Mouse (Mus musculus) lung, embryonic 15.5 days (tissue): ENCODE data around the gene Snap23. TPM values are rescaled to one million over a fixed set of nuclear protein-coding genes. Genes with fewer than 3 reads are reported as not detected.
"Not testable (repeated sequence)": the region's sequence is repeated elsewhere in the genome, so short reads cannot be mapped to it uniquely, and the experiment has no call there.

Source experiments
- ATAC-seq: fragments of 200-750 bp; cut with Nextera tagmentation; 2 replicates; pipeline ENCODE4 v1.8.0; 2017; ENCODE audit warnings: moderate number of reproducible peaks, borderline replicate concordance; ENCODE audit not compliant: low FRiP score, low TSS enrichment; ENCODE audit errors: extremely low read depth
- H3K27ac ChIP-seq: fragments of 300-500 bp; sonication (generic); 2 replicates; pipeline ENCODE4 v1.5.1; 2015; ENCODE audit warnings: moderate library complexity, mild to moderate bottlenecking, inconsistent platforms
- H3K27me3 ChIP-seq: fragments of 300-500 bp; sonication (generic); 2 replicates; pipeline ENCODE4 v1.6.1; 2015; ENCODE audit warnings: inconsistent platforms
- H3K36me3 ChIP-seq: fragments of 300-500 bp; sonication (generic); 2 replicates; pipeline ENCODE4 v1.6.1; 2015; ENCODE audit warnings: inconsistent platforms
- H3K4me1 ChIP-seq: fragments of 300-500 bp; sonication (generic); 2 replicates; pipeline ENCODE4 v1.6.1; 2015; ENCODE audit warnings: inconsistent platforms
- H3K4me2 ChIP-seq: fragments of 300-500 bp; sonication (generic); 2 replicates; pipeline ENCODE4 v1.6.1; 2015; ENCODE audit warnings: inconsistent platforms, mild to moderate bottlenecking, moderate library complexity
- H3K4me3 ChIP-seq: fragments of 300-500 bp; sonication (generic); 2 replicates; pipeline ENCODE4 v1.5.1; 2015; ENCODE audit warnings: mild to moderate bottlenecking, inconsistent platforms
- H3K9ac ChIP-seq: fragments of 300-500 bp; sonication (generic); 2 replicates; pipeline ENCODE4 v1.6.1; 2015; ENCODE audit warnings: inconsistent platforms
- H3K9me3 ChIP-seq: fragments of 300-500 bp; sonication (generic); 2 replicates; pipeline ENCODE4 v1.6.1; 2016; ENCODE audit warnings: inconsistent platforms
- WGBS: fragments of 180-500 bp; shearing (Covaris S2); methylation state at CpG from one replicate; pipeline ENCODE4 v1.1.7; 2015; 5-methylcytosine and 5-hydroxymethylcytosine counted together
- polyA plus RNA-seq: library from polyadenylated mRNA; unstranded; fragments of >200 nt; fragmentation: Nextera tagmentation; extraction: Ambion mirVana; gene quantifications from 2 replicates; pipeline ENCODE4 v1.2.1, GENCODE M21; 2015

The Snap23 gene
- polyA plus RNA-seq, 1 experiment from 2014 or later: 59.1 TPM

- no peaks in the 10 kb centered on the region for H3K36me3 ChIP-seq
- no peaks in the 10 kb centered on the region for H3K27me3 ChIP-seq
- peak; percentile 66; the same call in 1 of the 2 replicates for ATAC-seq
- no peaks in the 10 kb centered on the region for H3K9me3 ChIP-seq
- H3K4me3 ChIP-seq: peak within 1 kb of the TSS; percentile 82
- H3K4me2 ChIP-seq: peak within 1 kb of the TSS; percentile 71
- under 1% methylated on average over 50 of the region's 50 CpGs for WGBS
- peak within 1 kb of the TSS; percentile 88 for H3K9ac ChIP-seq
- peak within 1 kb of the TSS; percentile 61 for H3K27ac ChIP-seq
- peaks cover 17% of the 10 kb centered on the region for H3K4me1 ChIP-seq
Observed at GRCm38 (mm10) chr2:120563235-120563990, 4.1 kb upstream of the Snap23 start, which contains the start of gene Zfp106. Gene Zfp106 (minus strand): TSS chr2:120563843.

- H3K36me3 ChIP-seq, H3K27ac ChIP-seq, H3K9ac ChIP-seq, H3K4me3 ChIP-seq, ATAC-seq, H3K27me3 ChIP-seq, H3K9me3 ChIP-seq, H3K4me2 ChIP-seq: not testable (repeated sequence)
- WGBS: 87% methylated on average over 4 of the region's 4 CpGs
- peaks cover 25% of the 10 kb centered on the region for H3K4me1 ChIP-seq
Observed at GRCm38 (mm10) chr2:120564548-120565188, 2.8 kb upstream of the Snap23 start.

GRCm38 (mm10) chr2:120565363-120565762 lies 2.1 kb upstream of the Snap23 start:
- no peak for ATAC-seq
- Histone ChIP-seq H3K27me3 (no peaks in the 10 kb centered on the region), H3K4me2 (no peak overlapping the region), H3K36me3 (no peaks in the 10 kb centered on the region), H3K4me1 (peaks cover 25% of the 10 kb centered on the region), H3K27ac (no peak overlapping the region), H3K9ac (no peak overlapping the region), H3K4me3 (no peak overlapping the region), H3K9me3 (no peaks in the 10 kb centered on the region)
- 70% methylated on average over 2 of the region's 2 CpGs for WGBS

GRCm38 (mm10) chr2:120567798-120568320 lies 388 bp downstream of the Snap23 start:
- H3K36me3 ChIP-seq: peaks cover 4% of the 10 kb centered on the region
- no peaks in the 10 kb centered on the region for H3K9me3 ChIP-seq
- H3K27ac ChIP-seq: peak overlapping the region; percentile 92
- ATAC-seq: peak; percentile 61
- peak overlapping the region; percentile 61 for H3K4me3 ChIP-seq
- peak overlapping the region; percentile 66 for H3K4me2 ChIP-seq
- peaks cover 14% of the 10 kb centered on the region for H3K4me1 ChIP-seq
- H3K27me3 ChIP-seq: no peaks in the 10 kb centered on the region
- peak overlapping the region; percentile 69 for H3K9ac ChIP-seq
- WGBS: under 1% methylated on average over 22 of the region's 22 CpGs

- WGBS: 95% methylated on average over 3 of the region's 3 CpGs
- H3K4me1 ChIP-seq: peaks cover 8% of the 10 kb centered on the region
- no peak overlapping the region for H3K4me3 ChIP-seq
- no peak overlapping the region for H3K9ac ChIP-seq
- H3K27me3 ChIP-seq: no peaks in the 10 kb centered on the region
- H3K27ac ChIP-seq: no peak overlapping the region
- H3K36me3 ChIP-seq: peaks cover 4% of the 10 kb centered on the region
- H3K9me3 ChIP-seq: no peaks in the 10 kb centered on the region
- H3K4me2 ChIP-seq: no peak overlapping the region
- ATAC-seq: no peak
Observed at GRCm38 (mm10) chr2:120571081-120571480, 3.6 kb downstream of the Snap23 start.

- H3K27me3 ChIP-seq, H3K27ac ChIP-seq, H3K4me1 ChIP-seq, H3K9ac ChIP-seq, H3K4me2 ChIP-seq, ATAC-seq, H3K4me3 ChIP-seq, H3K9me3 ChIP-seq, H3K36me3 ChIP-seq: not testable (repeated sequence)
- WGBS: 95% methylated on average over 3 of the region's 3 CpGs
Observed at GRCm38 (mm10) chr2:120572161-120572560, 4.7 kb downstream of the Snap23 start.

- Histone ChIP-seq H3K27ac (no peak overlapping the region), H3K4me2 (no peak overlapping the region), H3K36me3 (peaks cover 4% of the 10 kb centered on the region), H3K4me1 (peaks cover 6% of the 10 kb centered on the region), H3K9me3 (no peaks in the 10 kb centered on the region), H3K4me3 (no peak overlapping the region), H3K9ac (no peak overlapping the region), H3K27me3 (no peaks in the 10 kb centered on the region)
- WGBS: 82% methylated on average over 3 of the region's 3 CpGs
- no peak for ATAC-seq
Observed at GRCm38 (mm10) chr2:120575121-120575520, 7.7 kb downstream of the Snap23 start.

GRCm38 (mm10) chr2:120575978-120576377 lies 8.5 kb downstream of the Snap23 start:
- H3K27ac ChIP-seq: no peak overlapping the region
- no peak overlapping the region for H3K9ac ChIP-seq
- WGBS: 77% methylated on average over 2 of the region's 2 CpGs
- H3K4me3 ChIP-seq: no peak overlapping the region
- H3K36me3 ChIP-seq: peaks cover 4% of the 10 kb centered on the region
- H3K4me1 ChIP-seq: peaks cover 6% of the 10 kb centered on the region
- no peaks in the 10 kb centered on the region for H3K9me3 ChIP-seq
- H3K27me3 ChIP-seq: no peaks in the 10 kb centered on the region
- no peak for ATAC-seq
- H3K4me2 ChIP-seq: no peak overlapping the region

- 53% methylated on average over 4 of the region's 4 CpGs for WGBS
- Histone ChIP-seq H3K4me1 (peaks cover 6% of the 10 kb centered on the region), H3K4me2 (no peak overlapping the region), H3K27me3 (no peaks in the 10 kb centered on the region), H3K9me3 (no peaks in the 10 kb centered on the region), H3K27ac (0 out of 2 replicates have a peak overlapping the region, but pooled peaks have one; percentile 29), H3K4me3 (no peak overlapping the region), H3K9ac (no peak overlapping the region), H3K36me3 (no peaks in the 10 kb centered on the region)
- ATAC-seq: no peak
Observed at GRCm38 (mm10) chr2:120577799-120578198, 10.3 kb downstream of the Snap23 start.

GRCm38 (mm10) chr2:120578286-120578685 lies 10.8 kb downstream of the Snap23 start:
- Histone ChIP-seq H3K9me3 (no peaks in the 10 kb centered on the region), H3K9ac (no peak overlapping the region)

GRCm38 (mm10) chr2:120589759-120590158 lies 22.3 kb downstream of the Snap23 start:
- H3K4me1 ChIP-seq: no peaks in the 10 kb centered on the region

More at GRCm38 (mm10) chr2:120578286-120578685, 10.8 kb downstream of the Snap23 start:
- 42% methylated on average over 5 of the region's 5 CpGs for WGBS
- Histone ChIP-seq H3K4me2 (no peak overlapping the region), H3K27me3 (no peaks in the 10 kb centered on the region), H3K27ac (0 out of 2 replicates have a peak overlapping the region, but pooled peaks have one; percentile 29), H3K36me3 (no peaks in the 10 kb centered on the region; the same call in 1 of the 2 replicates), H3K4me3 (no peak overlapping the region), H3K4me1 (peaks cover 6% of the 10 kb centered on the region)
- peak; percentile 55; the same call in 1 of the 2 replicates for ATAC-seq

GRCm38 (mm10) chr2:120592227-120592626 lies 24.8 kb downstream of the Snap23 start:
- Histone ChIP-seq H3K4me3 (no peak overlapping the region), H3K36me3 (peaks cover 46% of the 10 kb centered on the region), H3K27me3 (no peaks in the 10 kb centered on the region), H3K9ac (no peak overlapping the region), H3K4me2 (no peak overlapping the region), H3K9me3 (no peaks in the 10 kb centered on the region), H3K4me1 (no peaks in the 10 kb centered on the region), H3K27ac (no peak overlapping the region)
- ATAC-seq: no peak
- WGBS: 89% methylated on average over 1 of the region's 1 CpGs

More at GRCm38 (mm10) chr2:120589759-120590158, 22.3 kb downstream of the Snap23 start:
- H3K9me3 ChIP-seq: no peaks in the 10 kb centered on the region
- no peak overlapping the region for H3K4me3 ChIP-seq
- no peak overlapping the region for H3K4me2 ChIP-seq
- H3K36me3 ChIP-seq: peaks cover 43% of the 10 kb centered on the region
- H3K27me3 ChIP-seq: no peaks in the 10 kb centered on the region
- no peak overlapping the region for H3K9ac ChIP-seq
- no peak overlapping the region for H3K27ac ChIP-seq
- WGBS: 79% methylated on average over 5 of the region's 5 CpGs
- ATAC-seq: no peak
